In genomic region chr4:154328836-154329235, GRCm38 (mm10) we compare ENCODE assay signal across 9 mouse cellular contexts. TPM values are rescaled to one million over a fixed set of nuclear protein-coding genes. Genes with fewer than 3 reads are reported as not detected.
DNase-seq lines count a peak whose midpoint lies in the region; ATAC-seq lines count a peak whose summit lies in the region.
"Had no signal": no experiment of that assay in that cellular context is flagged by ENCODE, and none has a peak within 500 bp of the region (broad histone marks: within the 10 kb centered on the region; RNA-seq: fewer than 3 reads in every experiment).

No protein-coding gene starts in this region.

- peaks cover 6% of the 10 kb centered on the region; the same call in 1 of the 2 replicates for H3K4me1 ChIP-seq in hindbrain, embryonic 16.5 days (ENCODE audit: control insufficient read depth, insufficient read depth, low read depth, low read length)

- WGBS in hindbrain, embryonic 16.5 days = 2% methylated on average over 6 of the region's 6 CpGs

- no peaks in the 10 kb centered on the region for H3K9me3 ChIP-seq in hindbrain, embryonic 16.5 days (ENCODE audit: control insufficient read depth, low read length)

- H3K4me3 ChIP-seq in hindbrain, embryonic 16.5 days (ENCODE audit: low read length) = no peak overlapping the region
- H3K4me3 ChIP-seq: myocyte had no signal

- no peak overlapping the region for H3K27ac ChIP-seq in hindbrain, embryonic 16.5 days (ENCODE audit: low read depth, low read length)

- peak; percentile 43 to 85 for DNase-seq in adrenal gland, adult (ENCODE audit: inconsistent age in 2 of 2, low spot score in 1 of 2)
- DNase-seq in adrenal gland, postnatal 4 days (ENCODE audit: low spot score in 2 of 2) = no peak
- DNase-seq in cerebellum, adult 9-11 months = peak; percentile 38
- DNase-seq in frontal cortex, adult 2 months (ENCODE audit: extremely low spot score in 1 of 2, low spot score in 1 of 2) = peak; percentile 59 to 92
- DNase-seq in layer of hippocampus, postnatal 36 days = peak; percentile 70 to 80
- peak; percentile 77 for DNase-seq in lung, postnatal 14 days
- DNase-seq in right cerebral cortex, postnatal 25 days = peak; percentile 74

- no peaks in the 10 kb centered on the region for H3K36me3 ChIP-seq in hindbrain, embryonic 16.5 days (ENCODE audit: control insufficient read depth, insufficient read depth, low read length)

- no peak overlapping the region for H3K9ac ChIP-seq in hindbrain, embryonic 16.5 days (ENCODE audit: low read depth, low read length)

- ATAC-seq in hindbrain, embryonic 16.5 days = peak; percentile 80

- H3K4me2 ChIP-seq in hindbrain, embryonic 16.5 days (ENCODE audit: low read length) = peak overlapping the region; percentile 33

- peaks cover 5% of the 10 kb centered on the region; the same call in 1 of the 2 replicates for H3K27me3 ChIP-seq in hindbrain, embryonic 16.5 days (replicated peaks; ENCODE audit: control insufficient read depth, insufficient read depth, low read length)

RNA-seq across cellular contexts. Expression of gene B230104I21Rik, which starts 7.1 kb away (rescaled TPM):
- not detected for total RNA-seq in adrenal gland, postnatal 4 days (2021)
- polyA plus RNA-seq in frontal cortex, adult 2 months (2012; rRNA removed) = 0.25 and 0.66 TPM in 2 replicates
- not detected in 2 replicates for polyA plus RNA-seq in hindbrain, embryonic 16.5 days (2015; fragmentation: Nextera tagmentation; extraction: Ambion mirVana)
- total RNA-seq in layer of hippocampus, postnatal 36 days (2021) = under 1 TPM in 1 of 2 experiments, not detected in 1; 0.46 TPM
- polyA plus RNA-seq: myocyte had no signal

RNA-seq across cellular contexts. Expression of gene Arhgef16, which starts 27.4 kb away (rescaled TPM):
- total RNA-seq in adrenal gland, postnatal 4 days (2021) = 1 to 10 TPM; 2.2 to 8.5 TPM
- polyA plus RNA-seq in frontal cortex, adult 2 months (2012; rRNA removed) = 3.5 and 4.3 TPM in 2 replicates
- polyA plus RNA-seq in hindbrain, embryonic 16.5 days (2015; fragmentation: Nextera tagmentation; extraction: Ambion mirVana) = 1.8 and 2.6 TPM in 2 replicates
- total RNA-seq in layer of hippocampus, postnatal 36 days (2021) = under 1 TPM; 0.33 to 0.72 TPM
- polyA plus RNA-seq: myocyte had no signal

Comparison
In these comparisons a context has a peak if more than half of its experiments do, and no peak if none do; other contexts are left out.
1. DNase-seq: peak in adrenal gland, adult (2 of 2), cerebellum, adult 9-11 months (single experiment), frontal cortex, adult 2 months (2 of 2), layer of hippocampus, postnatal 36 days (2 of 2), lung, postnatal 14 days (single experiment) and right cerebral cortex, postnatal 25 days (single experiment); none in adrenal gland, postnatal 4 days (0 of 2).